Mouse (Mus musculus) limb, embryonic 12.5 days (tissue): ENCODE results near the gene Gm12695. TPM values are rescaled to one million over a fixed set of nuclear protein-coding genes. Genes with fewer than 3 reads are reported as not detected.
A peak's percentile ranks its signal among the peaks of the same experiment; 100 is the strongest.

Experiments
- ATAC-seq: fragments of 200-750 bp; cut with Nextera tagmentation; 2 replicates; pipeline ENCODE4 v1.8.0; 2017; ENCODE audit warnings: low read depth, moderate TSS enrichment; ENCODE audit not compliant: insufficient number of reproducible peaks, insufficient read depth, low FRiP score, low TSS enrichment
- H3K27ac ChIP-seq: fragments of 300-500 bp; sonication (generic); 2 replicates; pipeline ENCODE4 v1.5.1; 2016; ENCODE audit warnings: mild to moderate bottlenecking, moderate library complexity
- H3K27me3 ChIP-seq: fragments of 300-500 bp; sonication (generic); 2 replicates; pipeline ENCODE4 v1.6.1; 2016; ENCODE audit warnings: mild to moderate bottlenecking, moderate library complexity
- H3K36me3 ChIP-seq: fragments of 300-500 bp; sonication (generic); 2 replicates; pipeline ENCODE4 v1.6.1; 2016; ENCODE audit warnings: mild to moderate bottlenecking, moderate library complexity
- H3K4me1 ChIP-seq: fragments of 300-500 bp; sonication (generic); replicated peaks from 2 replicates; pipeline ENCODE4 v1.6.1; 2016
- H3K4me2 ChIP-seq: fragments of 300-500 bp; sonication (generic); 2 replicates; pipeline ENCODE4 v1.6.1; 2016; ENCODE audit warnings: mild to moderate bottlenecking, moderate library complexity
- H3K4me3 ChIP-seq: fragments of 300-500 bp; sonication (generic); replicated peaks from 2 replicates; pipeline ENCODE4 v1.5.1; 2016; ENCODE audit warnings: mild to moderate bottlenecking
- H3K9ac ChIP-seq: fragments of 300-500 bp; sonication (generic); replicated peaks from 2 replicates; pipeline ENCODE4 v1.6.1; 2016; ENCODE audit warnings: mild to moderate bottlenecking, moderate library complexity
- H3K9me3 ChIP-seq: fragments of 300-500 bp; sonication (generic); 2 replicates; pipeline ENCODE4 v1.6.1; 2016; ENCODE audit warnings: mild to moderate bottlenecking, moderate library complexity
- WGBS: fragments of 180-500 bp; shearing (Covaris S2); methylation state at CpG from one replicate; pipeline ENCODE4 v1.1.7; 2016; 5-methylcytosine and 5-hydroxymethylcytosine counted together
- polyA plus RNA-seq: library from polyadenylated mRNA; unstranded; fragments of >200 nt; fragmentation: Nextera tagmentation; extraction: Ambion mirVana; gene quantifications from 2 replicates; pipeline ENCODE4 v1.2.1, GENCODE M21; 2016

Gene Gm12695
- polyA plus RNA-seq, 1 experiment from 2014 or later = not detected

- Histone ChIP-seq H3K9me3 (no peaks in the 10 kb centered on the region), H3K9ac (no peak overlapping the region), H3K4me3 (no peak overlapping the region), H3K4me1 (peaks cover 4% of the 10 kb centered on the region; the same call in 1 of the 2 replicates), H3K4me2 (no peak overlapping the region), H3K27me3 (no peaks in the 10 kb centered on the region), H3K27ac (no peak overlapping the region), H3K36me3 (no peaks in the 10 kb centered on the region)
- peak; percentile 76 for ATAC-seq
- 16% methylated on average over 1 of the region's 1 CpGs for WGBS
Observed at GRCm38 (mm10) chr4:96751953-96752352, 33.0 kb downstream of the Gm12695 start.

GRCm38 (mm10) chr4:96740472-96740871 lies 44.5 kb downstream of the Gm12695 start:
- Histone ChIP-seq H3K36me3 (no peaks in the 10 kb centered on the region), H3K4me3 (no peak overlapping the region), H3K4me1 (no peaks in the 10 kb centered on the region), H3K27ac (no peak overlapping the region), H3K9me3 (no peaks in the 10 kb centered on the region), H3K4me2 (no peak overlapping the region), H3K9ac (no peak overlapping the region), H3K27me3 (no peaks in the 10 kb centered on the region)
- WGBS = 93% methylated on average over 3 of the region's 3 CpGs
- no peak for ATAC-seq

- ATAC-seq = no peak
- Histone ChIP-seq H3K4me1 (no peaks in the 10 kb centered on the region), H3K27ac (no peak overlapping the region), H3K27me3 (no peaks in the 10 kb centered on the region), H3K4me2 (no peak overlapping the region), H3K36me3 (no peaks in the 10 kb centered on the region), H3K9ac (no peak overlapping the region), H3K4me3 (no peak overlapping the region), H3K9me3 (no peaks in the 10 kb centered on the region)
- 73% methylated on average over 4 of the region's 4 CpGs for WGBS
Observed at GRCm38 (mm10) chr4:96729256-96729655, 55.7 kb downstream of the Gm12695 start.

GRCm38 (mm10) chr4:96728211-96728610 lies 56.8 kb downstream of the Gm12695 start:
- WGBS = 73% methylated on average over 3 of the region's 3 CpGs
- Histone ChIP-seq H3K4me2 (no peak overlapping the region), H3K4me3 (no peak overlapping the region), H3K9me3 (no peaks in the 10 kb centered on the region), H3K27ac (no peak overlapping the region), H3K36me3 (no peaks in the 10 kb centered on the region), H3K27me3 (no peaks in the 10 kb centered on the region), H3K4me1 (no peaks in the 10 kb centered on the region), H3K9ac (no peak overlapping the region)
- no peak for ATAC-seq

- Histone ChIP-seq H3K9me3 (no peaks in the 10 kb centered on the region), H3K9ac (no peak overlapping the region), H3K4me1 (no peaks in the 10 kb centered on the region), H3K4me3 (no peak overlapping the region), H3K36me3 (no peaks in the 10 kb centered on the region), H3K27me3 (no peaks in the 10 kb centered on the region), H3K4me2 (no peak overlapping the region), H3K27ac (no peak overlapping the region)
- 82% methylated on average over 5 of the region's 5 CpGs for WGBS
- ATAC-seq = no peak
Observed at GRCm38 (mm10) chr4:96725415-96726055, 59.5 kb downstream of the Gm12695 start.

DNA sequence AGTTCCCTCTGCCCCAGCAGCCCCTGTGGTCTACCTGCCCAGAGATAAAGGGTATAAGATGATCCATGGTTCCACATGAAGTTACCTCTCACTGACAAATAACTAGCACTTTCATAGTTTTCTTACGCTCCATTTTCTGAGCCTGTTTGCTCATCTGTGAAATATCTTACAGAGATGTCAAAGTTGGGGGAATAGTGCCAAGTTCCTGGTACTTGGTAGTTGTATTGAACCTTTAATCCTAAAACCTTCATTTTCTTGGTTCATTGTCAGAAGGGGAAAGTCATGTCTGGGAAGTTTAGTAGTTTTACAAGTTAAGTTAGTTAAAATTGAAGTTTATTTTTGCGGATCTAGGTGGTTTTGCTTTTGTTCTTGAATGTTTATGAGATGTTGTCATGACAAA lies 62.7 kb downstream of the Gm12695 start:
- H3K4me3 ChIP-seq = no peak overlapping the region
- no peak overlapping the region for H3K4me2 ChIP-seq
- no peaks in the 10 kb centered on the region for H3K27me3 ChIP-seq
- H3K36me3 ChIP-seq = no peaks in the 10 kb centered on the region
- no peaks in the 10 kb centered on the region for H3K9me3 ChIP-seq
- WGBS = 92% methylated on average over 2 of the region's 2 CpGs
- H3K9ac ChIP-seq = no peak overlapping the region
- peaks cover 4% of the 10 kb centered on the region; the same call in 1 of the 2 replicates for H3K4me1 ChIP-seq
- no peak for ATAC-seq
- no peak overlapping the region for H3K27ac ChIP-seq

- H3K4me2 ChIP-seq = no peak overlapping the region
- no peaks in the 10 kb centered on the region for H3K36me3 ChIP-seq
- H3K9ac ChIP-seq = no peak overlapping the region
- H3K27ac ChIP-seq = 0 out of 2 replicates have a peak overlapping the region, but pooled peaks have one; percentile 29
- H3K27me3 ChIP-seq = no peaks in the 10 kb centered on the region
- peaks cover 4% of the 10 kb centered on the region; the same call in 1 of the 2 replicates for H3K4me1 ChIP-seq
- no peaks in the 10 kb centered on the region for H3K9me3 ChIP-seq
- no peak for ATAC-seq
- H3K4me3 ChIP-seq = no peak overlapping the region
- WGBS = 47% methylated on average over 4 of the region's 4 CpGs
Observed at GRCm38 (mm10) chr4:96718977-96719966, 65.7 kb downstream of the Gm12695 start.

- Histone ChIP-seq H3K9me3 (no peaks in the 10 kb centered on the region), H3K4me3 (no peak overlapping the region), H3K36me3 (no peaks in the 10 kb centered on the region), H3K27me3 (no peaks in the 10 kb centered on the region), H3K4me2 (no peak overlapping the region), H3K9ac (no peak overlapping the region), H3K4me1 (peaks cover 4% of the 10 kb centered on the region; the same call in 1 of the 2 replicates), H3K27ac (no peak overlapping the region)
- no peak for ATAC-seq
Observed at GRCm38 (mm10) chr4:96718503-96718902, 66.5 kb downstream of the Gm12695 start.

GRCm38 (mm10) chr4:96705281-96705951 lies 79.6 kb downstream of the Gm12695 start:
- 62% methylated on average over 2 of the region's 2 CpGs for WGBS

GRCm38 (mm10) chr4:96698218-96698561 lies 86.8 kb downstream of the Gm12695 start:
- no peaks in the 10 kb centered on the region for H3K27me3 ChIP-seq
- H3K36me3 ChIP-seq = no peaks in the 10 kb centered on the region
- H3K4me1 ChIP-seq = peaks cover 9% of the 10 kb centered on the region; the same call in 1 of the 2 replicates
- no peak for ATAC-seq
- 59% methylated on average over 5 of the region's 5 CpGs for WGBS
- no peak overlapping the region for H3K4me2 ChIP-seq
- H3K27ac ChIP-seq = no peak overlapping the region
- H3K9ac ChIP-seq = no peak overlapping the region
- H3K4me3 ChIP-seq = no peak overlapping the region
- H3K9me3 ChIP-seq = no peaks in the 10 kb centered on the region

More at GRCm38 (mm10) chr4:96705281-96705951, 79.6 kb downstream of the Gm12695 start:
- no peaks in the 10 kb centered on the region for H3K4me1 ChIP-seq
- H3K27ac ChIP-seq = no peak overlapping the region
- H3K4me3 ChIP-seq = no peak overlapping the region
- no peak for ATAC-seq
- no peak overlapping the region for H3K4me2 ChIP-seq
- H3K9ac ChIP-seq = no peak overlapping the region
- H3K9me3 ChIP-seq = no peaks in the 10 kb centered on the region
- no peaks in the 10 kb centered on the region for H3K27me3 ChIP-seq
- no peaks in the 10 kb centered on the region for H3K36me3 ChIP-seq
